Mouse (Mus musculus) layer of hippocampus, postnatal 10 days (tissue): ENCODE measurements around the gene Slc1a2. TPM values are rescaled to one million over a fixed set of nuclear protein-coding genes. Genes with fewer than 3 reads are reported as not detected.

Source experiments
- DNase-seq, 2 experiments: peaks; one replicate each; pipeline ENCODE4 v3.0.0; 2021; ENCODE audit warnings: low spot score in 2 of 2
- long read RNA-seq: library from polyadenylated mRNA; stranded (forward); transcript quantifications from one replicate; pipeline ENCODE4 v2.0.0, GENCODE M21; 2023
- total RNA-seq, 2 experiments: library from RNA; stranded (reverse); gene quantifications; 2 replicates each; pipeline ENCODE4 v1.2.3; 2021

Slc1a2 gene
- total RNA-seq, result 1,000 to 10,000 TPM; 1,474 to 1,476 TPM
- long read RNA-seq, full-length matches to known transcripts, result 24 of 146 reads
- long read RNA-seq, partial matches to known transcripts, result 7 of 146 reads
- long read RNA-seq, other reads (novel, unspliced or antisense), result 115 of 146 reads

- peak; percentile 69 to 72 for DNase-seq
Measured at GRCm38 (mm10) chr2:102658163-102658660, at the start of gene Slc1a2. Gene Slc1a2 (plus strand): TSS chr2:102658659.

GRCm38 (mm10) chr2:102610485-102610884, 48.0 kb upstream of the Slc1a2 start:
- DNase-seq, result no peak

GRCm38 (mm10) chr2:102616637-102617036, 41.8 kb upstream of the Slc1a2 start:
- no peak for DNase-seq

GRCm38 (mm10) chr2:102620744-102621429, 37.6 kb upstream of the Slc1a2 start:
- DNase-seq, result peak; percentile 31 to 35

- no peak for DNase-seq
Measured at GRCm38 (mm10) chr2:102622176-102622575, 36.3 kb upstream of the Slc1a2 start.

- DNase-seq, result no peak
Measured at GRCm38 (mm10) chr2:102622943-102623342, 35.5 kb upstream of the Slc1a2 start.

- DNase-seq, result no peak
Measured at GRCm38 (mm10) chr2:102624538-102624937, 33.9 kb upstream of the Slc1a2 start.

- no peak for DNase-seq
Measured at GRCm38 (mm10) chr2:102632361-102632760, 26.1 kb upstream of the Slc1a2 start.

- DNase-seq, result no peak
Measured at GRCm38 (mm10) chr2:102634010-102634409, 24.4 kb upstream of the Slc1a2 start.

- no peak for DNase-seq
Measured at GRCm38 (mm10) chr2:102635523-102636060, 22.9 kb upstream of the Slc1a2 start.

GRCm38 (mm10) chr2:102636116-102636600, 22.3 kb upstream of the Slc1a2 start:
- DNase-seq, result peak in 1 of 2 experiments; percentile 34

GRCm38 (mm10) chr2:102638140-102638539, 20.3 kb upstream of the Slc1a2 start:
- DNase-seq, result no peak

GRCm38 (mm10) chr2:102638690-102639089, 19.8 kb upstream of the Slc1a2 start:
- no peak for DNase-seq

GRCm38 (mm10) chr2:102648845-102649500, 9.5 kb upstream of the Slc1a2 start:
- DNase-seq, result peak in 1 of 2 experiments; percentile 70

GRCm38 (mm10) chr2:102650322-102650721, 8.1 kb upstream of the Slc1a2 start:
- DNase-seq, result no peak

- no peak for DNase-seq
Measured at GRCm38 (mm10) chr2:102655966-102656725, 2.3 kb upstream of the Slc1a2 start.

GRCm38 (mm10) chr2:102657726-102658125, 733 bp upstream of the Slc1a2 start:
- peak in 1 of 2 experiments; percentile 63 for DNase-seq

- DNase-seq, result peak; percentile 76 to 82
Measured at GRCm38 (mm10) chr2:102658661-102659520, 432 bp downstream of the Slc1a2 start.

GRCm38 (mm10) chr2:102659521-102659830, 1.0 kb downstream of the Slc1a2 start:
- no peak for DNase-seq

- no peak for DNase-seq
Measured at GRCm38 (mm10) chr2:102661052-102661451, 2.6 kb downstream of the Slc1a2 start.
